Mouse (Mus musculus) left cerebral cortex, postnatal 25 days (tissue): Measurements from ENCODE around the gene Plxna2. TPM values are rescaled to one million over a fixed set of nuclear protein-coding genes. Genes with fewer than 3 reads are reported as not detected.

Source experiments
- DNase-seq, 2 experiments: peaks; one replicate each; pipeline ENCODE4 v3.0.0; 2022; ENCODE audit warnings: low spot score in 2 of 2, mixed read lengths in 1 of 2
- intact Hi-C: fragments of 180-260 bp; cut with DNase I; formaldehyde crosslinking; loops from one replicate; pipeline ENCODE4 v1.15.1; 2025
- microRNA-seq, 2 experiments: library from miRNA; unstranded; fragments of <30 nt; microRNA quantifications; one replicate each; pipeline ENCODE4 v1.2.0; 2022
- total RNA-seq, 2 experiments: library from RNA; stranded (reverse); gene quantifications; 2 replicates each; pipeline ENCODE4 v1.2.3; 2021

Gene Plxna2
- total RNA-seq, 2 experiments from 2014 or later, result 88.4 to 102 TPM

DNA sequence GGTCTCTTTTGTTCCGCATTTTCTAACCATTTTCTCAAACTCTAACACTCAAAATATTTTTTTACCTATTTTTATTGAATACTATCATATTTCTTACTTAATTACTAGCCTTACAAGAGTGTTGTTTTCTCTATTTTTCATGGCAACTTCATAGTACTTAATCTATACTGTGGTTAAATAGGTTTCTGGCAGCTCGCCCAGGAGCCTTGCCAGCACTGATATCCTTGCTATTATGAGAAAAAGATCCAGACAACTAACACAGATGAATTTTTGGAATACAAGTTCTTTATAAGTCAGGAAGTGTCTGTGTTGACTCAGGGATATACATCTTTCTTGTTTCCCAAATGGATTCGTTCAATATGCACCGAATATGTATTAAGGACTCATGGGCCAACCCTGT lies 229.0 kb downstream of the Plxna2 start:
- DNase-seq, result no peak
- intact Hi-C loops, result no loop called here

DNA sequence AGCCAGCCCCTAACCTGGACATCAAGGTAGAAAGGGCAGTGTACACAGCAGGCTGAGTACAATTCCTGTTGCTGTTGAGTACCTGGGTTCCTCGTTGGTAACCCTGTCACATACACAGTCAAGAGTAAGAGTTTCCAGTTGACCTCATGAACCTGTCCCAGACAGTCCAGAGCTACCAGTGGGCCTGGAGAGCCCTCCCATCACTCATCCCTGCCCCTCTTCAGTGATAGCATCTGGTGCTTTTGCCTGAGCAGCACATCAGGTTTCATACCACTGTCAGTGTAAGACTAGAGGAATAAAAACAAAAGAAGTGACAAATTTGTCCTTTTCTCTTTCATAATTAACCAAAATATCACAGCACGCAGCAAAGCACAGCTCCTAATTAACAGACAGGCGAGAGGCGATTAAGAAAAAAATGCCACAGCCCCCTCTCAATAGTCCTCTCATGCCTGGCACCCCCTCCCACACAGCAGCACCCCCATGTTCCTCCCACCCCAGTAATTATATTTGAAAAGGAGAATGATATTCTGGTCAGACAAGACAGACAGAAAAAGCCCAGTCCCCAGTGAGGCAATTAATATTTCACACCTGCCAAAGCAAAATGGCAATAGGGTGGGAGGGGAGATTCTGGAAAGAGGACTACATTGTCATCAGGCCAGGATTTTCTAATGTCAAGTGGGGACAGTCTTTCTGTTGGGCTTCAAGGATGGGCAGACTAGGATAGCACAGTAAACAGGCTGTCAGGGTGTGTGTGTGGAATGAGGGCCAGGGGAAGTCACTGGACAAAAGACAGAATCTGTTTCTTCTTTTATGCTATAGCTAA lies 233.4 kb downstream of the Plxna2 start:
- DNase-seq, result no peak
- intact Hi-C loops, result no loop called here

DNA sequence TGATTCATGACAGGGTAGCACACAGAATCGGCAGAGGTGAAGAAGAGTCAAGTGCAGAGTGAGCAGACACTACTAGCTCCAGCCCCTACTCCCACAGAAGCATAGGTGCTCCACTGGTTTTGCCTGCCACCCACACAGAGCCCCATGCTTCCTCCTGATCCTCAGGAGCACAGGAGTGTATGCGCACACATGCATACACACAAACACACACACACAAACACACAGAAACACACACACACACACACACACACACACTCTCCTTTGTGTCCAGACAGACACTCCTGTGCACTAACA lies 234.0 kb downstream of the Plxna2 start:
- no peak for DNase-seq
- intact Hi-C loops, result no loop called here

Small RNA genes within 50 kb of the gene (microRNA-seq; reads per million reads assigned to microRNA genes)
- gene Mir3962, result 0.50 to 0.67 reads per million in 2 experiments
